Comparison of ENCODE assay signal across 17 mouse cellular contexts in the genomic region with DNA sequence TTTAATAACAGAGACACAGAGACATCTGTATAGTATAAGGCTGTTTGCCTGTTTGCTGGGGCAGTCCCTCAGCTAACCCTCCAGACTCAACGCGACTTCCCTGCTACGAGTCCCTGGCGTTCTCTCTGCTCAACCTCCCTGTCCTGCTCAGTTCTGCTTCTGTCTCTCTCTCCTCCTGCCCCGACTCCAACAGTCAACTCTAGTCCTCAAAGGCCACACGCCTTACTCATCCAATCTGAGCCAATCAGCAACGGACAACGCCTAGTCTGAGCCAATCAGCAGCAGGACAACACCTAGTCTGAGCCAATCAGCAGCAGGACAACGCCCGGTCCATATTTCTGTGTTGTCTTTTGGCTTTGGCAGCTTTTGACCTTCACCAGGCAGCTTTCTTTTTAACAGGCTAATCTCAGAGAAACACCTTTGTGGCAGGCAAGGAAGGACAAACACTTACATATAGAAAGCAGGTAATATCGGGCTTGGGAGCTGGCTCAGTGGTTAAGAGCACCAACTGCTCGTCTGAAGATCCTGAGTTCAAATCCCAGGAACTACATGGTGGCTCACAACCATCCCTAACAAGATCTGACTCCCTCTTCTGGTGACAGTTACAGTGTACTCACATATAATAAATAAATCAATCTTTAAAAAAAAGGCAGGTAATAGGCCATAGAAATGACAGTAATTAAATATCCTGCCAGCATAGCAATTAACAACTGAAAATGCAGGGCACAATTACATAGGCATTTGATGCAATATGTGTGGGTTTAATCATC. TPM values are rescaled to one million over a fixed set of nuclear protein-coding genes. Genes with fewer than 3 reads are reported as not detected.
DNase-seq lines count a peak whose midpoint lies in the region; ATAC-seq and TF ChIP-seq lines count a peak whose summit lies in the region.
"Had no signal": no experiment of that assay in that cellular context is flagged by ENCODE, and none has a peak within 500 bp of the region (broad histone marks: within the 10 kb centered on the region; RNA-seq: fewer than 3 reads in every experiment).

No protein-coding gene starts in this region.

- no peak overlapping the region for H3K9ac ChIP-seq in hindbrain, postnatal 0 days (replicated peaks; ENCODE audit: low read length)
- no peak overlapping the region for H3K9ac ChIP-seq in hindbrain, embryonic 12.5 days
- no peak overlapping the region for H3K9ac ChIP-seq in liver, embryonic 12.5 days
- H3K9ac ChIP-seq: heart, embryonic 13.5 days; hindbrain, embryonic 15.5 days had no signal

- 96% methylated on average over 12 of the region's 12 CpGs for WGBS in hindbrain, postnatal 0 days
- 92% methylated on average over 12 of the region's 12 CpGs for WGBS in hindbrain, embryonic 12.5 days
- 60% methylated on average over 12 of the region's 12 CpGs for WGBS in liver, embryonic 12.5 days (ENCODE audit: insufficient replicate concordance)

- 0 out of 2 replicates have a peak, but pooled peaks have one; percentile 2 for TF ChIP-seq CTCF in hindbrain, postnatal 0 days (IDR thresholded peaks at IDR 0.05; ENCODE audit: low read depth)

- H3K27ac ChIP-seq in hindbrain, postnatal 0 days = no peak overlapping the region
- no peak overlapping the region for H3K27ac ChIP-seq in hindbrain, embryonic 12.5 days
- peak overlapping the region; percentile 84 for H3K27ac ChIP-seq in liver, embryonic 12.5 days
- H3K27ac ChIP-seq: heart, embryonic 13.5 days; left cerebral cortex, adult 2 months had no signal

- H3K9me3 ChIP-seq in hindbrain, postnatal 0 days (ENCODE audit: low read length) = no peaks in the 10 kb centered on the region
- no peaks in the 10 kb centered on the region for H3K9me3 ChIP-seq in hindbrain, embryonic 12.5 days (replicated peaks)
- no peaks in the 10 kb centered on the region for H3K9me3 ChIP-seq in liver, embryonic 12.5 days (replicated peaks)
- H3K9me3 ChIP-seq: heart, embryonic 13.5 days; hindbrain, embryonic 15.5 days had no signal

- H3K27me3 ChIP-seq in hindbrain, postnatal 0 days (ENCODE audit: insufficient read depth, low read length) = no peaks in the 10 kb centered on the region
- 0 out of 2 replicates have a peak, but pooled peaks cover 3% of the 10 kb centered on the region for H3K27me3 ChIP-seq in hindbrain, embryonic 12.5 days
- H3K27me3 ChIP-seq in liver, embryonic 12.5 days (replicated peaks) = no peaks in the 10 kb centered on the region
- H3K27me3 ChIP-seq: hindbrain, embryonic 15.5 days had no signal

- ATAC-seq in hindbrain, postnatal 0 days = no peak
- no peak for ATAC-seq in hindbrain, embryonic 12.5 days (ENCODE audit: low FRiP score)
- peak; percentile 79 for ATAC-seq in liver, embryonic 12.5 days
- ATAC-seq: CD4-positive, CD25-positive, alpha-beta regulatory T cell, adult 4 months had no signal

- H3K4me1 ChIP-seq in hindbrain, postnatal 0 days (ENCODE audit: insufficient read depth, low read length) = peaks cover 4% of the 10 kb centered on the region; the same call in 1 of the 2 replicates
- peaks cover 6% of the 10 kb centered on the region for H3K4me1 ChIP-seq in hindbrain, embryonic 12.5 days
- H3K4me1 ChIP-seq in liver, embryonic 12.5 days = peaks cover 41% of the 10 kb centered on the region

- peaks cover 15% of the 10 kb centered on the region; the same call in 1 of the 2 replicates for H3K36me3 ChIP-seq in hindbrain, postnatal 0 days (ENCODE audit: insufficient read depth, low read length)
- peaks cover 22% of the 10 kb centered on the region for H3K36me3 ChIP-seq in hindbrain, embryonic 12.5 days
- H3K36me3 ChIP-seq in liver, embryonic 12.5 days = peaks cover 22% of the 10 kb centered on the region

- H3K4me3 ChIP-seq in hindbrain, postnatal 0 days (ENCODE audit: low read length) = no peak overlapping the region
- no peak overlapping the region for H3K4me3 ChIP-seq in hindbrain, embryonic 12.5 days
- no peak overlapping the region for H3K4me3 ChIP-seq in liver, embryonic 12.5 days
- H3K4me3 ChIP-seq: hindbrain, embryonic 15.5 days had no signal

- DNase-seq in hindbrain, postnatal 0 days (ENCODE audit: low spot score) = no peak
- DNase-seq in R1 (ENCODE audit: low read depth, low spot score) = peak; percentile 90
- DNase-seq in testis, postnatal 14 days (ENCODE audit: low spot score) = peak; percentile 80
- no peak for DNase-seq in Muller cell, postnatal 12 days (ENCODE audit: inconsistent ontology term)
- DNase-seq in right cerebral cortex, postnatal 36 days (ENCODE audit: low spot score in 2 of 2) = no peak
- DNase-seq in heart, postnatal 4 days = no peak
- DNase-seq: adrenal gland, adult 2 months; embryo, embryonic 11 days; gastrocnemius, postnatal 14 days; kidney, postnatal 10 days had no signal

- H3K4me2 ChIP-seq in hindbrain, postnatal 0 days (ENCODE audit: low read depth, low read length) = no peak overlapping the region
- no peak overlapping the region for H3K4me2 ChIP-seq in hindbrain, embryonic 12.5 days (replicated peaks)
- peak overlapping the region; percentile 83 for H3K4me2 ChIP-seq in liver, embryonic 12.5 days

RNA-seq across cellular contexts. Expression of a gene that starts 0.9 kb away (rescaled TPM):
- 84.6 and 95.3 TPM in 2 replicates for total RNA-seq in hindbrain, postnatal 0 days (2014; rRNA removed)
- polyA plus RNA-seq in hindbrain, postnatal 0 days (2015; fragmentation: Nextera tagmentation; extraction: Ambion mirVana) = 128 TPM in 2 replicates
- 82.8 and 89.1 TPM in 2 replicates for polyA plus RNA-seq in hindbrain, embryonic 12.5 days (2016; fragmentation: Nextera tagmentation; extraction: Ambion mirVana)
- polyA plus RNA-seq in liver, embryonic 12.5 days (2016; fragmentation: Nextera tagmentation; extraction: Ambion mirVana) = 29.7 and 31.8 TPM in 2 replicates
- total RNA-seq in heart, postnatal 4 days (2021) = 10 to 100 TPM; 54.0 to 62.6 TPM

RNA-seq across cellular contexts. Expression of a gene that starts 27.2 kb away (rescaled TPM):
- 0.40 TPM in 1 of 2 replicates, not detected in the other for total RNA-seq in hindbrain, postnatal 0 days (2014; rRNA removed)
- 0.34 and 0.44 TPM in 2 replicates for polyA plus RNA-seq in hindbrain, postnatal 0 days (2015; fragmentation: Nextera tagmentation; extraction: Ambion mirVana)
- 0.53 and 0.56 TPM in 2 replicates for polyA plus RNA-seq in hindbrain, embryonic 12.5 days (2016; fragmentation: Nextera tagmentation; extraction: Ambion mirVana)
- not detected in 2 replicates for polyA plus RNA-seq in liver, embryonic 12.5 days (2016; fragmentation: Nextera tagmentation; extraction: Ambion mirVana)
- total RNA-seq in heart, postnatal 4 days (2021) = not detected
- total RNA-seq: left cerebral cortex, adult 2 months had no signal
- polyA plus RNA-seq: CD4-positive, CD25-positive, alpha-beta regulatory T cell, adult 4 months; forebrain, embryonic 11.5 days; heart, embryonic 13.5 days had no signal

RNA-seq across cellular contexts. Expression of a gene that starts 27.3 kb away (rescaled TPM):
- total RNA-seq in hindbrain, postnatal 0 days (2014; rRNA removed) = 37.6 and 40.0 TPM in 2 replicates
- polyA plus RNA-seq in hindbrain, postnatal 0 days (2015; fragmentation: Nextera tagmentation; extraction: Ambion mirVana) = 15.5 and 16.6 TPM in 2 replicates
- 27.2 and 28.2 TPM in 2 replicates for polyA plus RNA-seq in hindbrain, embryonic 12.5 days (2016; fragmentation: Nextera tagmentation; extraction: Ambion mirVana)
- polyA plus RNA-seq in liver, embryonic 12.5 days (2016; fragmentation: Nextera tagmentation; extraction: Ambion mirVana) = 1.2 and 1.4 TPM in 2 replicates
- total RNA-seq in heart, postnatal 4 days (2021) = under 1 TPM in 1 of 2 experiments, not detected in 1; 0.23 TPM
- polyA plus RNA-seq: CD4-positive, CD25-positive, alpha-beta regulatory T cell, adult 4 months had no signal

RNA-seq across cellular contexts. Expression of a gene that starts 33.9 kb away (rescaled TPM):
- 18.3 and 22.5 TPM in 2 replicates for total RNA-seq in hindbrain, postnatal 0 days (2014; rRNA removed)
- 50.4 and 50.8 TPM in 2 replicates for polyA plus RNA-seq in hindbrain, postnatal 0 days (2015; fragmentation: Nextera tagmentation; extraction: Ambion mirVana)
- 85.2 and 88.0 TPM in 2 replicates for polyA plus RNA-seq in hindbrain, embryonic 12.5 days (2016; fragmentation: Nextera tagmentation; extraction: Ambion mirVana)
- 66.4 and 66.8 TPM in 2 replicates for polyA plus RNA-seq in liver, embryonic 12.5 days (2016; fragmentation: Nextera tagmentation; extraction: Ambion mirVana)
- 10 to 100 TPM; 60.5 to 61.7 TPM for total RNA-seq in heart, postnatal 4 days (2021)

Comparison
In these comparisons a context has a peak if more than half of its experiments do, and no peak if none do; other contexts are left out.
1. DNase-seq: peak in R1 (single experiment) and testis, postnatal 14 days (single experiment); none in hindbrain, postnatal 0 days (single experiment), Muller cell, postnatal 12 days (single experiment), right cerebral cortex, postnatal 36 days (0 of 2) and heart, postnatal 4 days (single experiment).